Mouse (Mus musculus): ENCODE data around the gene Usp20. TPM values are rescaled to one million over a fixed set of nuclear protein-coding genes. Genes with fewer than 3 reads are reported as not detected.
A peak's percentile ranks its signal among the peaks of the same experiment; 100 is the strongest.

The Usp20 gene
- total RNA-seq (2012; rRNA removed) (10.1 and 13.8 TPM in 2 replicates), total RNA-seq (2014; rRNA removed) (2.5 and 3.4 TPM in 2 replicates), polyA plus RNA-seq (2012; ENCODE audit: insufficient read length, low read depth) (11.0 and 12.0 TPM in 2 replicates)

DNA sequence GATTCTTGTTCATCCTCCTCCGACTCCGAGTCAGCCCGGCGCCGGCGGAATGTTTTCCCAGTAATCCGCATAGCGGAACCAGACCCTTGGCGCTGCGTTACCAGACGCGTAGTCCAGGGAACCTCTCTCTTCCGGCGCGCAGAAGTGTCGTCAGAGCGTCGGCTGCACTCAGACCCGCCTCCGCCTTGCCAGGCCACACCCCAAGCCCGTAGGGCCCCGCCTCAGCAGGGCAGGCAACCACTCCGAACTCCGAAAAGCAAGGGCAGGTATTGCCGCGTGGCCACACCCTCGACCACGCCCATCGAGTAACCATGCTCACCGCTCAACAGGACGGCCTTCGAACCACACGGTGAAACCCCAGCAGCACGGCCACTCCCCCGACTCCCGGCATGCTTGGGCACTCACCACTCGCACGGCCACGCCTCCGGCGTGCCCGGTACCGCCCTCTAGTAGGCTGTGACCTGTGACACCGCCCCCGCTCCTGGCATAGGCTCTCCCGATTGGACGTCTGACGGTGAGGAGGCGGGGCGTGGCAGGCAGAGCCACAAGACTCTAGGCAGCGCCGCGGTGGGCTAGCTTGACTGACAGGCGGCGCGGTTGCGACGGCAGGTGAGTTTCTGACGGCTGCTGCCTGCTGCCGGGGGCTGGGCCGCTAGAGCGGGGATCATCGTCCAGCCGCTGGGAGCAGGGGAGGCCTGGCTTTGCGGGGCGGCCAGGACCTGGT lies at the start of gene Usp20, which contains the start of gene BC005624:
Gene Usp20, plus strand, starts transcription at position 490 of the 724 bp plus-strand sequence.
Gene BC005624, minus strand, starts transcription at position 412 of the 724 bp plus-strand sequence.
- Histone ChIP-seq H3K4me2 (ENCODE audit: insufficient read depth, low read depth, poor library complexity, severe bottlenecking) (peak within 1 kb of the TSS; percentile 85), H3K9ac (ENCODE audit: insufficient read depth, low read depth) (peak within 1 kb of the TSS; percentile 62), H3K27ac (ENCODE audit: insufficient read depth, low read depth) (0 out of 2 replicates have a peak within 1 kb of the TSS, but pooled peaks have one; percentile 1), H3K79me2 (replicated peaks; ENCODE audit: control insufficient read depth, extremely low read depth, insufficient read depth, poor library complexity, severe bottlenecking) (peaks cover 8% of the 10 kb centered on the region), H3K9me3 (replicated peaks; ENCODE audit: low read length) (no peaks in the 10 kb centered on the region), H3K4me1 (ENCODE audit: control insufficient read depth in 1 of 2, insufficient read depth in 2 of 2) (peaks cover 18 to 46% of the 10 kb centered on the region in 2 experiments), H3K36me3 (replicated peaks in 1 of 2; ENCODE audit: control insufficient read depth in 1 of 2, insufficient read depth in 1 of 2, low read length in 1 of 2) (peaks cover 24 to 39% of the 10 kb centered on the region in 2 experiments), H3K4me3 (replicated peaks in 1 of 3; ENCODE audit: low read depth in 2 of 3, low read length in 2 of 3, poor library complexity in 1 of 3) (peak within 1 kb of the TSS; percentile 87 to 97 (median 89)), H3K27me3 (replicated peaks) (no peaks in the 10 kb centered on the region)
- dilution Hi-C loops (cut with MboI; ENCODE audit: extremely low pct_ligation_motif_present, extremely low pct_unique_long_range_greater_than_20kb, low sequenced_read_pairs) (no loop called here), in situ Hi-C loops (cut with MboI; ENCODE audit: low pct_ligation_motif_present, low pct_unique_long_range_greater_than_20kb, low sequenced_read_pairs) (no loop called here)
- TF ChIP-seq MAX (IDR thresholded peaks at IDR 0.05; ENCODE audit: low read length) (peak; percentile 79), POLR2AphosphoS2 (IDR thresholded peaks at IDR 0.05; ENCODE audit: low read depth, low read length) (peak; percentile 67; the same call in 1 of the 2 replicates), BHLHE40 (IDR thresholded peaks at IDR 0.05; ENCODE audit: low read depth, low read length) (peak; percentile 63), MXI1 (IDR thresholded peaks at IDR 0.05; ENCODE audit: low read depth, low read length) (peak; percentile 95), NRF1 (IDR thresholded peaks at IDR 0.05; ENCODE audit: low read depth, low read length) (peak; percentile 57; the same call in 1 of the 2 replicates), ELF1 (IDR thresholded peaks at IDR 0.05; ENCODE audit: low read depth, low read length) (peak; percentile 98), POLR2A (IDR thresholded peaks at IDR 0.05; ENCODE audit: low read depth, low read length) (peak; percentile 75), KAT2A (IDR thresholded peaks at IDR 0.05; ENCODE audit: insufficient replicate concordance, low read length) (peak; percentile 56; the same call in 1 of the 2 replicates), IRF4 (IDR thresholded peaks at IDR 0.05; ENCODE audit: low read depth, low read length) (0 out of 2 replicates have a peak, but pooled peaks have one; percentile 27), RCOR1 (conservative IDR thresholded peaks at IDR 0.05; ENCODE audit: low read depth, low read length) (no peak), MEF2A (IDR thresholded peaks at IDR 0.05; ENCODE audit: borderline replicate concordance, low read depth, low read length) (peak; percentile 17; the same call in 1 of the 2 replicates), HCFC1 (IDR thresholded peaks at IDR 0.05; ENCODE audit: low read depth, low read length) (peak; percentile 89), E2F4 (IDR thresholded peaks at IDR 0.05; ENCODE audit: insufficient replicate concordance, low read depth, low read length) (no peak), TBP (conservative IDR thresholded peaks at IDR 0.05; ENCODE audit: low read depth, low read length) (0 out of 2 replicates have a peak, but pooled peaks have one; percentile 19), CTCF (conservative IDR thresholded peaks at IDR 0.05 in 1 of 2, IDR thresholded peaks at IDR 0.05 in 1 of 2; ENCODE audit: low read depth in 2 of 2, low read length in 2 of 2) (peak in 1 of 2 experiments; percentile 15; a peak in 2 of 4 replicates), ZC3H11A (IDR thresholded peaks at IDR 0.05; ENCODE audit: low read depth, low read length) (no peak), USF1 (IDR thresholded peaks at IDR 0.05; ENCODE audit: low read depth, low read length) (peak; percentile 36; the same call in 1 of the 2 replicates), EP300 (IDR thresholded peaks at IDR 0.05; ENCODE audit: low read length) (no peak; the same call in 1 of the 2 replicates), SIN3A (IDR thresholded peaks at IDR 0.05; ENCODE audit: low read length) (peak; percentile 100), ZNF384 (IDR thresholded peaks at IDR 0.05; ENCODE audit: low read depth, low read length) (no peak), NELFE (IDR thresholded peaks at IDR 0.05; ENCODE audit: low read depth, low read length) (peak; percentile 80), TCF12 (IDR thresholded peaks at IDR 0.05; ENCODE audit: low read depth, low read length) (peak; percentile 57), PAX5 (IDR thresholded peaks at IDR 0.05; ENCODE audit: low read length) (no peak), ZMIZ1 (IDR thresholded peaks at IDR 0.05; ENCODE audit: low read depth, low read length) (0 out of 2 replicates have a peak, but pooled peaks have one; percentile 59), MYC (IDR thresholded peaks at IDR 0.05; ENCODE audit: low read depth, low read length) (peak; percentile 70; the same call in 1 of the 2 replicates)
- peak; percentile 100 for DNase-seq (ENCODE audit: extremely low read depth)

Measured in CH12.LX (cell line).